Mouse (Mus musculus): ENCODE data around the gene Rims1.

The Rims1 gene

GRCm38 (mm10) chr1:22587859-22588383, 217.9 kb downstream of the Rims1 start:
- in situ Hi-C loops (cut with MboI; ENCODE audit: low sequenced_read_pairs): no loop called here

- in situ Hi-C loops (cut with MboI; ENCODE audit: low sequenced_read_pairs): no loop called here
These were observed 220.2 kb downstream of the Rims1 start for GRCm38 (mm10) chr1:22585560-22585959.

GRCm38 (mm10) chr1:22579470-22579869, 226.3 kb downstream of the Rims1 start:
- in situ Hi-C loops (cut with MboI; ENCODE audit: low sequenced_read_pairs): no loop called here

- in situ Hi-C loops (cut with MboI; ENCODE audit: low sequenced_read_pairs): no loop called here
These were observed 233.1 kb downstream of the Rims1 start for GRCm38 (mm10) chr1:22572720-22573119.

GRCm38 (mm10) chr1:22546273-22546672, 259.5 kb downstream of the Rims1 start:
- in situ Hi-C loops (cut with MboI; ENCODE audit: low sequenced_read_pairs): no loop called here

- in situ Hi-C loops (cut with MboI; ENCODE audit: low sequenced_read_pairs): no loop called here
These were observed 267.7 kb downstream of the Rims1 start for GRCm38 (mm10) chr1:22538129-22538528.

GRCm38 (mm10) chr1:22536776-22537175, 269.0 kb downstream of the Rims1 start:
- in situ Hi-C loops (cut with MboI; ENCODE audit: low sequenced_read_pairs): no loop called here

GRCm38 (mm10) chr1:22535049-22535448, 270.7 kb downstream of the Rims1 start:
- in situ Hi-C loops (cut with MboI; ENCODE audit: low sequenced_read_pairs): no loop called here

- in situ Hi-C loops (cut with MboI; ENCODE audit: low sequenced_read_pairs): no loop called here
These were observed 272.4 kb downstream of the Rims1 start for GRCm38 (mm10) chr1:22533146-22534096.

GRCm38 (mm10) chr1:22515103-22515502, 290.7 kb downstream of the Rims1 start:
- in situ Hi-C loops (cut with MboI; ENCODE audit: low sequenced_read_pairs): no loop called here

- in situ Hi-C loops (cut with MboI; ENCODE audit: low sequenced_read_pairs): no loop called here
These were observed 293.4 kb downstream of the Rims1 start for GRCm38 (mm10) chr1:22512421-22512820.

GRCm38 (mm10) chr1:22511614-22512013, 294.2 kb downstream of the Rims1 start:
- in situ Hi-C loops (cut with MboI; ENCODE audit: low sequenced_read_pairs): no loop called here

GRCm38 (mm10) chr1:22508735-22509615, 296.8 kb downstream of the Rims1 start:
- in situ Hi-C loops (cut with MboI; ENCODE audit: low sequenced_read_pairs): no loop called here

- in situ Hi-C loops (cut with MboI; ENCODE audit: low sequenced_read_pairs): no loop called here
These were observed 318.4 kb downstream of the Rims1 start for GRCm38 (mm10) chr1:22487270-22487864.

- in situ Hi-C loops (cut with MboI; ENCODE audit: low sequenced_read_pairs): no loop called here
These were observed 329.6 kb downstream of the Rims1 start for GRCm38 (mm10) chr1:22476220-22476619.

- in situ Hi-C loops (cut with MboI; ENCODE audit: low sequenced_read_pairs): no loop called here
These were observed 338.8 kb downstream of the Rims1 start for GRCm38 (mm10) chr1:22467033-22467432.

GRCm38 (mm10) chr1:22466597-22466996, 339.2 kb downstream of the Rims1 start:
- in situ Hi-C loops (cut with MboI; ENCODE audit: low sequenced_read_pairs): no loop called here

- in situ Hi-C loops (cut with MboI; ENCODE audit: low sequenced_read_pairs): no loop called here
These were observed 381.8 kb downstream of the Rims1 start for GRCm38 (mm10) chr1:22424020-22424419.

GRCm38 (mm10) chr1:22422102-22422501, 383.7 kb downstream of the Rims1 start:
- in situ Hi-C loops (cut with MboI; ENCODE audit: low sequenced_read_pairs): no loop called here

- in situ Hi-C loops (cut with MboI; ENCODE audit: low sequenced_read_pairs): no loop called here
These were observed 395.6 kb downstream of the Rims1 start for GRCm38 (mm10) chr1:22410173-22410572.

- in situ Hi-C loops (cut with MboI; ENCODE audit: low sequenced_read_pairs): no loop called here
These were observed 419.4 kb downstream of the Rims1 start for GRCm38 (mm10) chr1:22386361-22386760.

All from CH12F3 (cell line).